Mouse (Mus musculus) lung, postnatal 0 days (tissue): ENCODE measurements at regions not wholly inside any gene's neighbourhood (a gene's known extent, or its start where the extent isn't known, plus 50 kb on each side); places are given as distances from the start of the nearest gene placed in this dataset.

Source experiments
- CTCF ChIP-seq: IDR thresholded peaks from 2 replicates; pipeline ENCODE4 v1.5.1; 2016; ENCODE audit warnings: antibody characterized with exemption, mild to moderate bottlenecking
- EP300 ChIP-seq: IDR thresholded peaks from 2 replicates; pipeline ENCODE4 v1.6.1; 2016; ENCODE audit warnings: antibody characterized with exemption, mild to moderate bottlenecking, control low read depth

DNA sequence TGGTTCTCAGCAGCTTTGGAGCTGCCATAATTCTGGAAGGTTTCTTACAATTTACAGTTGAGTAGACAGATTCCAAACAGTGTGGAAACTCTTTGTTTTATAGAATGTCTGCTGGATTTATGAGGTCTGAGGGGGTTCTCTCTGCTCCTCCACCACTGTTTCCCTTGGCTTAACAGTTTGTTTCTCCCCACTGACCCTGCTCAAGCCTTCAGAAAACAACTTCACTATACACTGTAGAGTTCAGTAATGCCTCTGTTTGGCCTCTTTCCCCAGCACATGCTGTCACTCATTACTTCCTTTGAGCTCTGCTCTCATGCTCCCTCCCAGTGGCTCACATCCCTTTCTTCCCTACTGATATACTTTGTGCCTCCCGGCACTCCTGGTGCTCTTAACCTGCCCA, 139.7 kb downstream of the Kcns3 start:
- TF ChIP-seq CTCF (no peak), EP300 (no peak)
